Mouse (Mus musculus) gastrocnemius, adult 2 months (tissue): Measurements from ENCODE around the gene Slc9a7. TPM values are rescaled to one million over a fixed set of nuclear protein-coding genes. Genes with fewer than 3 reads are reported as not detected.

ENCODE experiments used
- DNase-seq: peaks from one replicate; pipeline ENCODE4 v3.0.0; 2022
- H3K27ac ChIP-seq: fragments of 200-600 bp; 2 replicates; pipeline ENCODE4 v1.8.1; 2022; ENCODE audit warnings: mild to moderate bottlenecking
- H3K4me3 ChIP-seq: fragments of 200-600 bp; 2 replicates; pipeline ENCODE4 v1.8.1; 2022; ENCODE audit warnings: mild to moderate bottlenecking, moderate library complexity
- CTCF ChIP-seq: fragments of 200-600 bp; IDR thresholded peaks from 2 replicates; pipeline ENCODE4 v1.8.1; 2022; ENCODE audit warnings: antibody characterized with exemption, mild to moderate bottlenecking, moderate library complexity
- intact Hi-C: fragments of 180-260 bp; cut with DNase I; formaldehyde crosslinking; loops from one replicate; pipeline ENCODE4 v1.15.1; 2025
- long read RNA-seq, 2 experiments: library from polyadenylated mRNA; stranded (forward); transcript quantifications; one replicate each; pipeline ENCODE4 v2.0.0; 2021
- total RNA-seq, 2 experiments: library from RNA; stranded (reverse); gene quantifications; 2 replicates each; pipeline ENCODE4 v1.2.3; 2021

Slc9a7 gene
- 10 to 100 TPM in 1 of 2 experiments, 1 to 10 TPM in 1; 8.2 to 11.9 TPM for total RNA-seq
- long read RNA-seq, experiment 1, partial matches to known transcripts: 0 of 4 reads
- long read RNA-seq, experiment 1, other reads (novel, unspliced or antisense): 1 of 4 reads
- long read RNA-seq, experiment 2, partial matches to known transcripts: 1 of 3 reads
- long read RNA-seq, experiment 2, other reads (novel, unspliced or antisense): 0 of 3 reads

- intact Hi-C loops: no loop called here
- DNase-seq: peak; percentile 88
- peak within 1 kb of the TSS; percentile 88 for H3K27ac ChIP-seq
- no peak for TF ChIP-seq CTCF
- peak within 1 kb of the TSS; percentile 71 for H3K4me3 ChIP-seq
Measured at GRCm38 (mm10) chrX:20291282-20292039, at the start of gene Slc9a7. Slc9a7 (minus strand) TSS chrX:20291807.

- peak; percentile 68 for TF ChIP-seq CTCF
- H3K27ac ChIP-seq: no peak overlapping the region
- intact Hi-C loops: loop anchor here (2.0 to 5.0 kb wide), 2 partner anchors 173 to 315 kb away; no protein-coding TSS in a partner anchor
- no peak overlapping the region for H3K4me3 ChIP-seq
- DNase-seq: peak; percentile 50
Measured at GRCm38 (mm10) chrX:20335722-20336121, 44.1 kb upstream of the Slc9a7 start.

GRCm38 (mm10) chrX:20332756-20333155, 41.1 kb upstream of the Slc9a7 start:
- no peak for TF ChIP-seq CTCF
- H3K27ac ChIP-seq: no peak overlapping the region
- intact Hi-C loops: no loop called here
- no peak overlapping the region for H3K4me3 ChIP-seq
- DNase-seq: no peak

GRCm38 (mm10) chrX:20307215-20307614, 15.6 kb upstream of the Slc9a7 start:
- intact Hi-C loops: no loop called here
- TF ChIP-seq CTCF: no peak
- Histone ChIP-seq H3K27ac (no peak overlapping the region), H3K4me3 (no peak overlapping the region)
- DNase-seq: no peak

- DNase-seq: no peak
- intact Hi-C loops: no loop called here
- Histone ChIP-seq H3K4me3 (no peak overlapping the region), H3K27ac (no peak overlapping the region)
- TF ChIP-seq CTCF: no peak
Measured at GRCm38 (mm10) chrX:20305941-20306340, 14.3 kb upstream of the Slc9a7 start.

GRCm38 (mm10) chrX:20303280-20303679, 11.7 kb upstream of the Slc9a7 start:
- no peak for DNase-seq
- no peak for TF ChIP-seq CTCF
- Histone ChIP-seq H3K4me3 (no peak overlapping the region), H3K27ac (no peak overlapping the region)
- intact Hi-C loops: no loop called here

GRCm38 (mm10) chrX:20292040-20292417, 422 bp upstream of the Slc9a7 start:
- Histone ChIP-seq H3K27ac (peak overlapping the region; percentile 88), H3K4me3 (peak overlapping the region; percentile 71)
- intact Hi-C loops: no loop called here
- TF ChIP-seq CTCF: no peak
- no peak for DNase-seq

- no peak for TF ChIP-seq CTCF
- DNase-seq: no peak
- peak overlapping the region; percentile 71 for H3K4me3 ChIP-seq
- no peak overlapping the region; the same call in 1 of the 2 replicates for H3K27ac ChIP-seq
- intact Hi-C loops: no loop called here
Measured at GRCm38 (mm10) chrX:20290715-20291114, 892 bp downstream of the Slc9a7 start.

- H3K4me3 ChIP-seq: no peak overlapping the region
- no peak for DNase-seq
- no peak for TF ChIP-seq CTCF
- no peak overlapping the region for H3K27ac ChIP-seq
- intact Hi-C loops: no loop called here
Measured at GRCm38 (mm10) chrX:20288674-20289073, 2.9 kb downstream of the Slc9a7 start.

- DNase-seq: no peak
- intact Hi-C loops: no loop called here
- Histone ChIP-seq H3K27ac (no peak overlapping the region), H3K4me3 (no peak overlapping the region)
- no peak for TF ChIP-seq CTCF
Measured at GRCm38 (mm10) chrX:20286254-20286653, 5.4 kb downstream of the Slc9a7 start.

- intact Hi-C loops: no loop called here
- no peak overlapping the region for H3K4me3 ChIP-seq
- H3K27ac ChIP-seq: no peak overlapping the region
- TF ChIP-seq CTCF: no peak
- DNase-seq: no peak
Measured at GRCm38 (mm10) chrX:20279424-20279823, 12.2 kb downstream of the Slc9a7 start.

GRCm38 (mm10) chrX:20273854-20274253, 17.8 kb downstream of the Slc9a7 start:
- no peak overlapping the region for H3K27ac ChIP-seq
- no peak for TF ChIP-seq CTCF
- intact Hi-C loops: no loop called here
- DNase-seq: no peak
- no peak overlapping the region for H3K4me3 ChIP-seq

GRCm38 (mm10) chrX:20271980-20272379, 19.6 kb downstream of the Slc9a7 start:
- intact Hi-C loops: no loop called here
- TF ChIP-seq CTCF: no peak
- Histone ChIP-seq H3K4me3 (no peak overlapping the region), H3K27ac (no peak overlapping the region)
- no peak for DNase-seq

- no peak for TF ChIP-seq CTCF
- intact Hi-C loops: no loop called here
- no peak overlapping the region for H3K27ac ChIP-seq
- H3K4me3 ChIP-seq: no peak overlapping the region
- DNase-seq: no peak
Measured at GRCm38 (mm10) chrX:20269980-20270379, 21.6 kb downstream of the Slc9a7 start.
